Mouse (Mus musculus): ENCODE results near the gene Ctnna2.

DNA sequence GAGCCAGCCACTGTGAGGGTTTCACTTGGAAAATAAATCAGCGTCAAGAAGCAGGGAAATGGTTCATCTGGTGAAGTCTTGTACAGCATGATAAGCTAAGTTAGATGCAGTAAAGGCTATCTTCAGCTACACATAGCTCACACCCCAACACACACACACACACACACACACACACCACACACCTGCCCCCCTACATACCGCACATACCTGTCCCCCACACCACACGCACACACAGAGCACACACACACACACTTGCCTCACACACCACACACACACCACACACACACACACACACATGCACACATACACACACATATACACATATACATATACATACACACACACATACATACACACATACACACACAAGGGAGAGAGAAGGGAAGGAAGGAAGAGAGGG is 142.0 kb downstream of the Ctnna2 start:
- TF ChIP-seq GATA1 (IDR thresholded peaks at IDR 0.05; ENCODE audit: borderline replicate concordance, low read length) (no peak), FLI1 (IDR thresholded peaks at IDR 0.05; ENCODE audit: low read length) (no peak)
